Mouse (Mus musculus): ENCODE measurements around the gene Fdps. TPM values are rescaled to one million over a fixed set of nuclear protein-coding genes. Genes with fewer than 3 reads are reported as not detected.

Fdps gene
- polyA plus RNA-seq, 1 experiment from 2014 or later = 247 TPM

DNA sequence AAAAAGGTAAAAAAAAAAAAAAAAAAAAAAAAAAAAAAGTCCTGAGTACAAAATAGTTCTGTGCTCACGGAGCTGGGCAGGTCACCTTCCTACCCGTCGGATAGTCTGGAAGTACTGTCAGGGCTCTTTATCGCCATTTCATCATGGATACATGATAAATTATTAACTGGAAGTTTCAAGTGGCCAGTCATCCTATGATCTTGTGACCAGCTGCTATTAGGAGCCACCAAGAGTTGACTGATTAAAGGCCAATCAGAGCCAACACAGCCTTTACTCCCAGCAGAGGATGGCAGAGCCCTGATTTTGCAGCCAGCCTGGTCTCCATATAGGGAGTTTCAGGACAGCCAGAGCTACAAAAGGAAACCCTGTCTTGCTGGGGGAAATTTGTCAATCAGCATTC is 11.3 kb upstream of the Fdps start:
- H3K4me2 ChIP-seq (replicated peaks; ENCODE audit: low read depth, low read length) = no peak overlapping the region
- no peaks in the 10 kb centered on the region for H3K27me3 ChIP-seq (ENCODE audit: control insufficient read depth, insufficient read depth, low read length)
- H3K9ac ChIP-seq (replicated peaks; ENCODE audit: low read depth, low read length) = no peak overlapping the region
- no peak for ATAC-seq (ENCODE audit: insufficient number of reproducible peaks, insufficient read depth, low FRiP score, low read depth)
- H3K27ac ChIP-seq (ENCODE audit: low read length) = no peak overlapping the region
- H3K36me3 ChIP-seq (ENCODE audit: control insufficient read depth, insufficient read depth, low read length) = no peaks in the 10 kb centered on the region
- peaks cover 5% of the 10 kb centered on the region; the same call in 1 of the 2 replicates for H3K9me3 ChIP-seq (ENCODE audit: control insufficient read depth, low read depth, low read length)
- H3K4me1 ChIP-seq (ENCODE audit: control insufficient read depth, insufficient read depth, low read length) = no peaks in the 10 kb centered on the region
- H3K4me3 ChIP-seq (ENCODE audit: low read depth, low read length) = no peak overlapping the region
- 66% methylated on average over 4 of the region's 4 CpGs for whole genome bisulfite sequencing

DNA sequence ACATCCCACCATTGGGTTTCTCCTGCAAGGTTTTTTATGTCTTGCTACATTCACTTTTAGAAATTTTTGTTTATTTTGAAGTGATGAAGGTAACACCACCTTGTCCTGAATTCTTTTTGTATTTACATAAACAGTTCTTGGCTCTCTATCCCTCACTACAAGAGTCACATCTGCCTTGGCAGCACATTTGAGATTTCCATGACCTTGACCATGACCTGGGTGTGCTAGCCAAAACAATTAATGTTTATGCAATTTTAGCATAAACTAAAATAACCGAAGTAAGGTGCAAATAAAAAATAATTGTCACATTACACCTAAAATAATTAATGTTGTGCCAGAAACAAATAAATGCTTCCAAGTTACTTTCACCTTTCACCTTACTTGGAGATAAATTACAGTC is 6.4 kb upstream of the Fdps start:
- H3K4me1 ChIP-seq (ENCODE audit: control insufficient read depth, insufficient read depth, low read length) = no peaks in the 10 kb centered on the region
- no peak overlapping the region for H3K27ac ChIP-seq (ENCODE audit: low read length)
- no peaks in the 10 kb centered on the region for H3K9me3 ChIP-seq (ENCODE audit: control insufficient read depth, low read depth, low read length)
- no peak overlapping the region for H3K4me2 ChIP-seq (replicated peaks; ENCODE audit: low read depth, low read length)
- H3K36me3 ChIP-seq (ENCODE audit: control insufficient read depth, insufficient read depth, low read length) = no peaks in the 10 kb centered on the region
- no peak for ATAC-seq (ENCODE audit: insufficient number of reproducible peaks, insufficient read depth, low FRiP score, low read depth)
- H3K27me3 ChIP-seq (ENCODE audit: control insufficient read depth, insufficient read depth, low read length) = no peaks in the 10 kb centered on the region
- H3K9ac ChIP-seq (replicated peaks; ENCODE audit: low read depth, low read length) = no peak overlapping the region
- WGBS = 60% methylated on average over 1 of the region's 1 CpGs
- H3K4me3 ChIP-seq (ENCODE audit: low read depth, low read length) = no peak overlapping the region

DNA sequence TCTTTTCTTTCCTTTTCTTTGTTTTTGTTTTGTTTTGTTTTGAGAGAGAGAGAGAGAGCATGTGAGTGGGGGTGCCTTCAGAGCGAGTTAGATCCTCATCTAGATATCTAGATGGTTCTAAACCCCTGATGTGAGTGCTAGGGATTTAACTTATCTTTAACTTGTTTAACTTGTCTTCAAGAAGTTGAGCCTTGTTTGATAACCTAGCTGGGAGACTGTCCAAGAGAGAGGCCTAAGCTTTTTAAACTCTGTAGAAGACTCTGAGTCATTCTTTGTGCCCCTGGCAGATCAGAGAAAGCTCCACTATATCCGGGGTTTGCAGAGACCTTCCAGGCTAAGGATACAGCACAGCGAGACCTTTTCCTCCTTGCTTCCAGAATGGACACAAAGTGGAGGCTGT is 5.8 kb upstream of the Fdps start:
- no peak overlapping the region for H3K27ac ChIP-seq (ENCODE audit: low read length)
- H3K4me2 ChIP-seq (replicated peaks; ENCODE audit: low read depth, low read length) = no peak overlapping the region
- no peak overlapping the region for H3K9ac ChIP-seq (replicated peaks; ENCODE audit: low read depth, low read length)
- no peaks in the 10 kb centered on the region for H3K36me3 ChIP-seq (ENCODE audit: control insufficient read depth, insufficient read depth, low read length)
- H3K9me3 ChIP-seq (ENCODE audit: control insufficient read depth, low read depth, low read length) = no peaks in the 10 kb centered on the region
- no peak for ATAC-seq (ENCODE audit: insufficient number of reproducible peaks, insufficient read depth, low FRiP score, low read depth)
- H3K4me1 ChIP-seq (ENCODE audit: control insufficient read depth, insufficient read depth, low read length) = no peaks in the 10 kb centered on the region
- H3K4me3 ChIP-seq (ENCODE audit: low read depth, low read length) = no peak overlapping the region
- 53% methylated on average over 3 of the region's 3 CpGs for WGBS
- H3K27me3 ChIP-seq (ENCODE audit: control insufficient read depth, insufficient read depth, low read length) = no peaks in the 10 kb centered on the region

DNA sequence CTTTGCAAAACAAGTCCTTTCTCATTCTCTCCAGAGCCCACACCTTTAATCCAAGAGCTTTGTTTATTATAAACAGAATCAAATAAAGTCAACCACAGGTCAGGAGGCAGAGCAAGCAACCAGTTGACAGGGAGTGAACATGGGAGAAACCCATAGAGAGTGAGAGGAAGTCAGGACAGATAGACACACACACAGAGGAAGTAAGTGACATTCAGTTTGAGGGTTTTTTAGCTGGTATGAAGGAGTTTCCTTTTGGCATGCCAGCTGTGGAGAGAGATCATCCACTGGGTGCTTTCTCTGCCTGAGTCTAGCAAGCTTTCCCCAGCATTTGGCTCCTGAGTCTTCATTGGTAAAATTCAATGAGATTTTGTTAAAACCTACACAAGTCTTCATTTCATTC is 5.1 kb upstream of the Fdps start:
- no peaks in the 10 kb centered on the region for H3K4me1 ChIP-seq (ENCODE audit: control insufficient read depth, insufficient read depth, low read length)
- H3K4me3 ChIP-seq (ENCODE audit: low read depth, low read length) = no peak overlapping the region
- no peaks in the 10 kb centered on the region for H3K9me3 ChIP-seq (ENCODE audit: control insufficient read depth, low read depth, low read length)
- ATAC-seq (ENCODE audit: insufficient number of reproducible peaks, insufficient read depth, low FRiP score, low read depth) = no peak
- no peak overlapping the region for H3K4me2 ChIP-seq (replicated peaks; ENCODE audit: low read depth, low read length)
- no peak overlapping the region for H3K27ac ChIP-seq (ENCODE audit: low read length)
- H3K27me3 ChIP-seq (ENCODE audit: control insufficient read depth, insufficient read depth, low read length) = no peaks in the 10 kb centered on the region
- no peaks in the 10 kb centered on the region for H3K36me3 ChIP-seq (ENCODE audit: control insufficient read depth, insufficient read depth, low read length)
- no peak overlapping the region for H3K9ac ChIP-seq (replicated peaks; ENCODE audit: low read depth, low read length)

DNA sequence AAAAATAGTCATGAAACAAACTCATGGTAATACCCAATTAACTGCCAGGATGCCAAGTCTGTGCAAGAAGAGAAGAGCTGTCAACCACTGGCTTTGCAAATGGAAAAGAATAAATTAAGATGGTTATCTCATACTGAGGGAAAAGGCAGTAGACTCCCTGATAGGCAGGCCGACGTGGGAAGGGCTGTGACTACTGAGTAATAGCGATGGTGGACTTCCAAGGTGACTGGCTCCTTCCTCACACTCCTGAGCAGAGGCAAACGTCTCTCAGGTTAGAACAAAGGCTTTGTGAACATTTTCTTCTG is 1.5 kb upstream of the Fdps start:
- no peak for ATAC-seq (ENCODE audit: insufficient number of reproducible peaks, insufficient read depth, low FRiP score, low read depth)
- H3K27ac ChIP-seq (ENCODE audit: low read length) = peak overlapping the region; percentile 52; the same call in 1 of the 2 replicates
- H3K4me1 ChIP-seq (ENCODE audit: control insufficient read depth, insufficient read depth, low read length) = peaks cover 16% of the 10 kb centered on the region
- H3K4me2 ChIP-seq (replicated peaks; ENCODE audit: low read depth, low read length) = no peak overlapping the region
- H3K36me3 ChIP-seq (ENCODE audit: control insufficient read depth, insufficient read depth, low read length) = peaks cover 14% of the 10 kb centered on the region; the same call in 1 of the 2 replicates
- no peak overlapping the region for H3K4me3 ChIP-seq (ENCODE audit: low read depth, low read length)
- no peak overlapping the region for H3K9ac ChIP-seq (replicated peaks; ENCODE audit: low read depth, low read length)
- 62% methylated on average over 4 of the region's 4 CpGs for WGBS
- no peaks in the 10 kb centered on the region for H3K27me3 ChIP-seq (ENCODE audit: control insufficient read depth, insufficient read depth, low read length)
- H3K9me3 ChIP-seq (ENCODE audit: control insufficient read depth, low read depth, low read length) = no peaks in the 10 kb centered on the region

DNA sequence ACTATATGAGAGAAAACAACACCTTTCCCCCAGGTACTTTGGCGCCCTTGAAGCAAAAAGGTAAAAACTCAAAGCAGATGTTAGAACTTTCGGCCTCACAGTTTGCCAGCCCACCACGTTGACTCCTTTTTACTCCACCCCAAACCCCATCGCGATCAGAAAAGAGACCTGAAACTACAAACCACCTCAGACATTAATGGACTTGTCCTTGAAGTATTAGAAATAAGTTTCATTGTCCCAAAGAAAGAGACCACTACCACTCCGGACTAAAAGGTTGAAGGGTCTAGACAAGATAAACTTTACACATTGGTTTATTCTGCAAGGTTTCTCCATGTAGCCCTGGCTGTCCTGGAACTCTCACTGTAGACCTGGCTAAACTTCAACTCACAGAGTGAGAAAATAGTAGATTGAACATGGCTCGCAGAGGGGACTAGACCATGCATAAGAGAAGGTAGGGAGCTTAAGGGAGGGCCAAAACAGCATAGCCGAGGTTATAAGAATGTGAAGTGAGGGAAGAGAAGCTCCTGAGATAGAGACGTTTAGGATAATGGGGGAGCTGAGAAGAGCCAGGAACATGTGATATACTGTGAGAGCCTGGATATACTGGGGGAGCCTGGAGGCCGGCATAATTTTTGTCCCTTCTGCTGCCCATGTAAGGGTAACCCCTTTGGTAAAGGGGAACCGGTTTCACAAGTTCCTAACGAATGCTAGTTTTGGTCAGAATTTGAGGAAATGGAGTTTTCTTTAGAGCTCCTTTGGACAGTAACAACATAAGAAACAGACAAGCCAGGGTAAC is 934 bp upstream of the Fdps start:
- peak overlapping the region; percentile 71 for H3K4me3 ChIP-seq (ENCODE audit: low read depth, low read length)
- peaks cover 16% of the 10 kb centered on the region; the same call in 1 of the 2 replicates for H3K36me3 ChIP-seq (ENCODE audit: control insufficient read depth, insufficient read depth, low read length)
- no peak overlapping the region for H3K9ac ChIP-seq (replicated peaks; ENCODE audit: low read depth, low read length)
- no peaks in the 10 kb centered on the region for H3K27me3 ChIP-seq (ENCODE audit: control insufficient read depth, insufficient read depth, low read length)
- peak overlapping the region; percentile 40; the same call in 1 of the 2 replicates for H3K27ac ChIP-seq (ENCODE audit: low read length)
- 59% methylated on average over 12 of the region's 12 CpGs for WGBS
- no peaks in the 10 kb centered on the region for H3K9me3 ChIP-seq (ENCODE audit: control insufficient read depth, low read depth, low read length)
- ATAC-seq (ENCODE audit: insufficient number of reproducible peaks, insufficient read depth, low FRiP score, low read depth) = no peak
- H3K4me1 ChIP-seq (ENCODE audit: control insufficient read depth, insufficient read depth, low read length) = peaks cover 16% of the 10 kb centered on the region
- peak overlapping the region; percentile 37 for H3K4me2 ChIP-seq (replicated peaks; ENCODE audit: low read depth, low read length)

DNA sequence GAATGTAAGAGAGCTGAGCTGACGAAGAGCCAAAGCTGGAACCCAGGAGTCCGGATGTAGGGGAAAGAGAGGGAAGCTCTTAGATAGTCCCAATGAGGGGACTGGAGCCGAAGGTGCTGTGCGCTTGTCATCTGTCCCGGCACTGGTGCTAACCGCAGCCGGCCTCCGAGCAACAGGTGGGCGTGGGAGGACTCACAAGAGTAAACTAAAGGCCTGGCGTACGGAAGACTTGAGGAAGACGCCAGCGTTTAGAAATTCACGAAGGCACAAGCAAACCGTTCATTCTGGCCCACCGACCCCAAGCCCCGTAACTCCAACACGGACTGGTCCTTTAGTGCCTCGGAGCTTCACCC is 324 bp downstream of the Fdps start:
- Histone ChIP-seq H3K27ac (ENCODE audit: low read length) (peak overlapping the region; percentile 67; the same call in 1 of the 2 replicates), H3K9me3 (ENCODE audit: control insufficient read depth, low read depth, low read length) (no peaks in the 10 kb centered on the region), H3K4me2 (replicated peaks; ENCODE audit: low read depth, low read length) (peak overlapping the region; percentile 94), H3K36me3 (ENCODE audit: control insufficient read depth, insufficient read depth, low read length) (peaks cover 16% of the 10 kb centered on the region; the same call in 1 of the 2 replicates), H3K27me3 (ENCODE audit: control insufficient read depth, insufficient read depth, low read length) (no peaks in the 10 kb centered on the region), H3K4me1 (ENCODE audit: control insufficient read depth, insufficient read depth, low read length) (peaks cover 16% of the 10 kb centered on the region), H3K9ac (replicated peaks; ENCODE audit: low read depth, low read length) (peak overlapping the region; percentile 58), H3K4me3 (ENCODE audit: low read depth, low read length) (peak overlapping the region; percentile 71)
- WGBS = 0% methylated on average over 19 of the region's 19 CpGs
- ATAC-seq (ENCODE audit: insufficient number of reproducible peaks, insufficient read depth, low FRiP score, low read depth) = 0 out of 2 replicates have a peak, but pooled peaks have one; percentile 7

DNA sequence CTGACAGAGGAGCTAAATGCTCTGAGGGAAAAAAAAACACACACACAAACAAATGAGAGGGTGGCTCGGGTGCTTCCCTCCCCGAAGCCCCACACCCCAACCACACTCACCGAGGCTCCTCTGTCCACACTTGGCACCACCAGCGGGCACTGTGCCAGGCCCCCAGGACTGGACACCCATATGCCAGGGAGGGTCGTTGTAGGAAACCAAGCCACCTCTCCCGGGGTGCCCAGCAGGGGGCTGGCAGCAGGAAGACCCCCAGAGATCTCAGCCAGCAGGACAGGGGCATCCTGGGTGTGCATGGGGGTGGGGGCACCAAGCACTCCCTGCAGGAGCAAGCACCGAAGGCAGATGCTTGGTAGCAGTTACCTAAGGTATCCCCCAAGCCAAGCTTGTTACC is 948 bp downstream of the Fdps start, which contains the start of gene Gm43738:
TSS of gene Gm43738 (minus strand) at position 289 of the 400 bp plus-strand sequence.
- Histone ChIP-seq H3K4me2 (replicated peaks; ENCODE audit: low read depth, low read length) (peak within 1 kb of the TSS; percentile 94), H3K27me3 (ENCODE audit: control insufficient read depth, insufficient read depth, low read length) (no peaks in the 10 kb centered on the region), H3K9me3 (ENCODE audit: control insufficient read depth, low read depth, low read length) (no peaks in the 10 kb centered on the region), H3K36me3 (ENCODE audit: control insufficient read depth, insufficient read depth, low read length) (peaks cover 20% of the 10 kb centered on the region; the same call in 1 of the 2 replicates), H3K9ac (replicated peaks; ENCODE audit: low read depth, low read length) (peak within 1 kb of the TSS; percentile 58), H3K4me1 (ENCODE audit: control insufficient read depth, insufficient read depth, low read length) (peaks cover 16% of the 10 kb centered on the region), H3K27ac (ENCODE audit: low read length) (peak within 1 kb of the TSS; percentile 67; the same call in 1 of the 2 replicates), H3K4me3 (ENCODE audit: low read depth, low read length) (peak within 1 kb of the TSS; percentile 71)
- no peak for ATAC-seq (ENCODE audit: insufficient number of reproducible peaks, insufficient read depth, low FRiP score, low read depth)
- WGBS = 43% methylated on average over 7 of the region's 7 CpGs

DNA sequence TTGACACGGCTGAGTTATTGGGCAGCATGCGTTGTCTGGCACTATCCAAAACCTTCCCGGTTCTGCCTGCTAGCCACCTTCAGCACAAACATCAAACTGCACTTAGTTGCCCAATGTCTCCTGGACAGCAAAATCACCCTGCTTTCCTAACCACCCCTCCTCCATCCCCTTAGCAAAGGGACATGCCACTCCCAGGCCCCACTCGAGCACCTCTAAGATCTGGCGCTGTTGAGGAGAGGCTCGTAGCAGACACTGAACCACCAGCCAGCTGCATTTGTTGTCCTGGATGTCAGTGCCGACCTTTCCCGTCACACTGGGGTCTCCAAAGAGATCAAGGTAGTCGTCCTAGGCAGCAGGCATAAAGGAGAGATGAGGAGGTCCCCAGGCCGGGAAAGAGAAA is 7.7 kb downstream of the Fdps start:
- no peak for ATAC-seq (ENCODE audit: insufficient number of reproducible peaks, insufficient read depth, low FRiP score, low read depth)
- Histone ChIP-seq H3K4me3 (ENCODE audit: low read depth, low read length) (no peak overlapping the region), H3K9ac (replicated peaks; ENCODE audit: low read depth, low read length) (no peak overlapping the region), H3K4me2 (replicated peaks; ENCODE audit: low read depth, low read length) (no peak overlapping the region), H3K27me3 (ENCODE audit: control insufficient read depth, insufficient read depth, low read length) (no peaks in the 10 kb centered on the region), H3K4me1 (ENCODE audit: control insufficient read depth, insufficient read depth, low read length) (peaks cover 13% of the 10 kb centered on the region), H3K9me3 (ENCODE audit: control insufficient read depth, low read depth, low read length) (no peaks in the 10 kb centered on the region), H3K27ac (ENCODE audit: low read length) (no peak overlapping the region), H3K36me3 (ENCODE audit: control insufficient read depth, insufficient read depth, low read length) (peaks cover 26% of the 10 kb centered on the region)
- 81% methylated on average over 10 of the region's 10 CpGs for WGBS

Measured in stomach, embryonic 14.5 days (tissue).